Mouse (Mus musculus) lung, adult 10 weeks (tissue): ENCODE measurements around the gene Zkscan17. TPM values are rescaled to one million over a fixed set of nuclear protein-coding genes. Genes with fewer than 3 reads are reported as not detected.

Experiments
- polyA plus RNA-seq: library from polyadenylated mRNA; stranded (reverse); fragments of 350-450 nt; fragmentation: Illumina TruSeq; extraction: RNeasy Lipid Tissue Mini Kit (QIAGEN cat#74804); gene quantifications from one replicate; pipeline ENCODE4 v1.2.3, GENCODE M21; 2014; ENCODE audit warnings: low read depth, low replicate concordance; ENCODE audit not compliant: insufficient read depth

The Zkscan17 gene
- polyA plus RNA-seq = 8.4 TPM

DNA sequence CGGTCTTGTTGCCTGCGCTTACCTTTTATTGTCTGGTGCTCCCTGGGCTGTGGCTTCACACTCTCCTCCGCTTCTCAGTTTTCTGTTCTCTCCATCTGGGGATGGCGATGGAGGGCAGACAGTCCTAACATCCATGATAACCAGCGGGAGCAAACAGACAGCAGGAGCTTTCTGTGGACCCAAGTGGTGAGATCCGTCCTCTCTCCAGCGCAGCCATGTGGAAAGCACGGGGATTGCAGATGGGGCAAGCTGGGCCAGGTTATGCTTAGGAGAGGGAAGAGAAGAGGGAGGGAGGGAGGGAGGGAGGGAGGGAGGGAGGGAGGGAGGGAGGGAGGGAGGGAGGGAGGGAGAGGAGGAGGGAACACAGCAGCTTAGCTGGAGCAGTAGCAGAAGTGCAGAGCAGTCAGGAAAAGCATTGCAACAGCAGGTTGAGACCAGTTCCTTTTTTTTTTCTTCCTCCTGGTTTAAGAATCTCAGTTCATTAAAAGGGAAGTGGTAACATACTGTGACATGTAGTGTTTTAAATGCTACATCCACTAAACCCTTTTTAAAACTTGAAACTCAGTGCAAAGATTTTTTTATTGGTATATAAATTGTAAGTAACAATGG, at the start of gene Zkscan17:
TSS of gene Zkscan17 (minus strand) at position 280 of the 609 bp plus-strand sequence.

DNA sequence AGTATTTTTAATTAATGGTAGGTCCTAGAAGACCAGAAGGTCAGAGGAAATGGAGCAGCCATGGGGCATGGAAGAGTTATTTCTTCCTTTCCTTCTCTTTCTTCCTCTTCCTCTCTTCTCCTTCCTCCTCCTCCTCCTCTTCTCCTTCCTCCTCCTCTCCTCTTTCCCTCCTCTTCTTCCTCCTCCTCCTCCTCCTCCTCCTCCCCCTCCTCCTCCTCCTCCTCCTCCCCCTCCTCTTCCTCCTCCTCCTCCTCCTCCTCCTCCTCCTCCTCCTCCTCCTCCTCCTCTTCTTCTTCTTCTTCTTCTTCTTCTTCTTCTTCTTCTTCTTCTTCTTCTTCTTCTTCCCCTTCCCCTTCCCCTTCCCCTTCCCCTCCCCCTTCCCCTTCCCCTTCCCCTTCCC, 49.6 kb upstream of the Zkscan17 start, which contains the start of gene Olfr222:
TSS of gene Olfr222 (minus strand) at position 101 of the 400 bp plus-strand sequence.

GRCm38 (mm10) chr11:59541324-59541723, 14.8 kb upstream of the Zkscan17 start, which contains the start of gene Nlrp3:
Gene Nlrp3 (plus strand): TSS chr11:59541568.

DNA sequence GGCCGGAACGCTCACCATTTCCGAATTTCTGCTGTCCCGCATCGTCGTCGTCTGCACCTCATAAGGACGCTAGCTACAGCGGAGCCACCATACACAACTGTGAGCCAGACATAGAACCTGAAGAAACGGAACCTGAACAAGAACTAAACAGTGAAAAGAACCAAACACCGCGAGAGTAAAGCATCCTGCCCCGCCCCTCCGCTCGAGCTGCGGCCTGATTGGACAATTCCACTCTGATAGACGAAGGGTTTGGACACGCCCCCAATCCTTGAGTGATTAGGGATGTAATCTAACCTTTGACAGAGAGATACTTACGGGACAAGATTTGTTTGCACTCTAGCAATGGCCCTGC, 54.2 kb downstream of the Zkscan17 start, which contains the start of gene Zfp867:
TSS of gene Zfp867 (minus strand) at position 149 of the 352 bp plus-strand sequence.

DNA sequence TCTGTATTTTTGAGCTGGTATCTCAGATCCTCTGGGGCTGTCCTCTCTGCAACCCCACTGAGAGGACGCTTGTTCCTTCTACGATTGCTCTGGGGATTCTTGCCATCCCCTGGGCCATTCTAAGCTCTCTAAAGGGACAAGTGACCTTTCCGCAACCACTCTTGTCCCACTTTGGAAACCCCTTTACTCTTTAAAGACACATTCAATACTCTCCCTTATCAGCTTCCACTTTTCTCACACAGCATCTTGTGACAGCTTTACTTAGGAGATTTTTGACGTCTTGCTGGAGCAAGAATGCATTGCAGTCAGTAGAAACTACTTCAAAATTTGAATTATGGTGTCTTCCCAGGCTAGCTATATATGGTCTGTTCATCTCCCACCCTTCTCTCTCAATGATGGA, 75.5 kb downstream of the Zkscan17 start, which contains the start of gene Snap47:
TSS of gene Snap47 (minus strand) at position 101 of the 400 bp plus-strand sequence.

GRCm38 (mm10) chr11:59449741-59450229, 76.8 kb downstream of the Zkscan17 start, which contains the start of gene Jmjd4:
Gene Jmjd4 (plus strand): TSS chr11:59450045.

Other genes starting within 250 kb of the Zkscan17 start
- gene Wnt3a, start 236.0 kb downstream of the Zkscan17 start, polyA plus RNA-seq = 10.4 TPM
- gene Wnt9a, start 219.8 kb downstream of the Zkscan17 start, polyA plus RNA-seq = 3.9 TPM
- not detected for gene Prss38, start 151.1 kb downstream of the Zkscan17 start, polyA plus RNA-seq
- 3.5 TPM for gene Jmjd4, start 76.7 kb downstream of the Zkscan17 start, polyA plus RNA-seq
- 25.7 TPM for gene Snap47, start 75.6 kb downstream of the Zkscan17 start, polyA plus RNA-seq
- gene Zfp867, start 54.3 kb downstream of the Zkscan17 start, polyA plus RNA-seq = 3.1 TPM
- 0.93 TPM for gene Nlrp3, start 14.8 kb upstream of the Zkscan17 start, polyA plus RNA-seq
- gene Olfr222, start 49.5 kb upstream of the Zkscan17 start, polyA plus RNA-seq = not detected
- not detected for gene Olfr223, start 66.5 kb upstream of the Zkscan17 start, polyA plus RNA-seq
- 166 TPM for gene Mprip, start 134.6 kb upstream of the Zkscan17 start, polyA plus RNA-seq